Mouse (Mus musculus): ENCODE results near the gene Nlk.
"Not testable (repeated sequence)": the region's sequence is repeated elsewhere in the genome, so short reads cannot be mapped to it uniquely, and the experiment has no call there.

Gene Nlk

DNA sequence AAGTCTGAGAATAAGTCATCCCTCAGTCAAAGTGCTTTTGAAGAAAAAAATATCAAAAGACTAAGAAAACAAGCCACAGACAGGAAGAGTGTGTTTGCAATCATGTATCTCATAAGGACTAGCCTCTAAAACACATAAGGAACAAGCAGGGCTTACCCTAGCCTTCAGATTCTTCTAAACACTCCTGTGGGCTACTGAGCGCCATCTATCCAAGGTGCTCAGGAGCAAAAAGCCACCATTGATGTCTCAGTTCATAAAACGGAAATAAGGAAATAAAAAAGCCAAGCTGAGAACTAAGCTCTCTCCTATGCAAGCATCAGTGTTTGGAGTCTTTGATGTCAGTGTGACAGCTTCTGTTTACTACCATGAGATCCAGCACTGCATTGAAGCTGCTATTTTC, 18.4 kb downstream of the Nlk start:
- no peak for DNase-seq

GRCm38 (mm10) chr11:78668647-78669046, 28.5 kb downstream of the Nlk start:
- DNase-seq, result no peak

DNA sequence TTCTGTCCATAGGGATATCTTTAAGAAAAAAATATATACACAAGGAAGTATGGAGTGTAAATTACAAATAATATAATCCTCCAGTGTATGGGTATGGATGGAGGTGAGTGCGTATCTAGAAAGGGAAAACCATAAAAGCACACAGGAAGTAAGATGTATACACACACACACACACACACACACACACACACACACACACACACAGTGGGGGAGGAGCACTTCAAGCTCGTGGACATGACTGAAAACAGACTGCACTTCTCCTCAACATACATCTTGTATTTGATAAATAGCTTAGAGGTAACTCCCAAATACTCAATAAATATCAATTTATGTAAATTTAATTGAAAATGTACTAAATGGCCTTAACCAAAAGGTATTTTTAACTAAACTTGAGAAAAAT, 32.3 kb downstream of the Nlk start:
- DNase-seq, result no peak

- DNase-seq, result no peak
Observed at GRCm38 (mm10) chr11:78663916-78664315, 33.3 kb downstream of the Nlk start.

- no peak for DNase-seq
Observed at GRCm38 (mm10) chr11:78649143-78649542, 48.0 kb downstream of the Nlk start.

DNA sequence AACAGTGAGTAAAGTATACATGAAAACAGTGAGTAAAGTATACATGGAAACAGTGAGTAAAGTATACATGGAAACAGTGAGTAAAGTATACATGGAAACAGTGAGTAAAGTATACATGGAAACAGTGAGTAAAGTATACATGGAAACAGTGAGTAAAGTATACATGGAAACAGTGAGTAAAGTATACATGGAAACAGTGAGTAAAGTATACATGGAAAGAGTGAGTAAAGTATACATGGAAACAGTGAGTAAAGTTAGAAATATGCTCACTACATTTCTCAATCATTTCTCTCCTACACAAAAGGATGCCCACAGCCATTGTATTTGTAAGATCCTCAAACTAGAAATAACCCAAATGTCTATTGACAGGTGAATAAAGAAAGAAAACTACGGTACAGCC, 48.8 kb downstream of the Nlk start:
- DNase-seq, result not testable (repeated sequence)

- no peak for DNase-seq
Observed at GRCm38 (mm10) chr11:78643746-78644145, 53.4 kb downstream of the Nlk start.

DNA sequence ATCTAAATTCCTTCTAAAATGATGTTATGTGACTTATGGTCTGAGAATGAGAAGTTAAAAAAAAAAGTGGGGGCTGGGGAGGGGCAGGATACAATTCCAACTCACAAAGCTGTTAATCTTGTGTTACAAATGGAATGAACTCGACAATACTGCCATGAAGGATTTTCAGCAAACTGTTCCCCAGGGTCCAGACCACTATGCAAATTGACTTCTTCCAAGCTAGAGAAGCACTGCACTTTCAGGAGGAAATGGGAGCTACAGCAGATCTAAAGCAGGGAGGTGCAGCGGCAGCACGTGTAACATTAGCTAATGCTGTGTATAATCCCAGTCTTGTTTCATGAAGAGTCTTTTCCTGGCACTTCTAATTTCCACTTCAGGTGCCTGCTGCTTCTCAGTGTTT, 55.0 kb downstream of the Nlk start:
- no peak for DNase-seq

DNA sequence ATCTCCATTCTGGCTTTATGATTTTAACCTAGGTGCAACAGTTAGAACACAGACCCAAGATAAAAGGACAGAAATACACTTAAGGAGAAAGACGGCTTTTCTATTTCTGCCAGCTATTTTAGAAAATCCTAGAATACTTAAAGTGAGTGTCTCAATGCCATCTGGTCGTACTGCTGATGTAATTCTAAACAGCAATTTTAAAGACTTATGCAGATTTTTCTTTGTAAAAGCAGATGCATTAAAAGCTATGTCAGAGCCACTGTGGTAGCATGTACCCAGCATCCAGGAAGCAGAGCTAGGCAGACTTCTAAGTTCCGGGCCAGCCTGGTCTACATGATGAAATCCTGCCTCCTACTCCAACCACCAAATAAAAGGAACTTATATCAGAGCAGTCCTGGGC, 56.1 kb downstream of the Nlk start:
- DNase-seq, result no peak

DNA sequence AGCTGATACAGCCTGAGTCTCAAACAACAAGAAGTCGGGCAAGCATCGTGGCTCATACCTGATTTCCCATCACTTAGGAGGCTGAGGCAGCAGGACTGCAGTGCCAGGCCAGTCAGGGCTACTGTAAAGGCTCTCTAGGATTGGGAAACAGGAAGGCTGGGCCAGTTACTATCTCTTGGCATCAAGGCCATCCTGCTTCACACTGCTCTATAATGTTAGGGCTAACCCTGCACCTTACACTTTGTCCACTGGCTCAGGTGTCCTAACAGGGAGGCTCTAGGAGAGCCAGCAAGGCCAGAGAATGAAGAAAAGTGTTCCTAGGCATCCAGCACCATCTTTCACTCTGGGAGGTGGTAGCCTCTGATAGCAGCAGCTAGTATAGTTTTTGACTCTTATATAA, 64.4 kb downstream of the Nlk start:
- no peak for DNase-seq

- no peak for DNase-seq
Observed at GRCm38 (mm10) chr11:78628871-78629270, 68.3 kb downstream of the Nlk start.

DNA sequence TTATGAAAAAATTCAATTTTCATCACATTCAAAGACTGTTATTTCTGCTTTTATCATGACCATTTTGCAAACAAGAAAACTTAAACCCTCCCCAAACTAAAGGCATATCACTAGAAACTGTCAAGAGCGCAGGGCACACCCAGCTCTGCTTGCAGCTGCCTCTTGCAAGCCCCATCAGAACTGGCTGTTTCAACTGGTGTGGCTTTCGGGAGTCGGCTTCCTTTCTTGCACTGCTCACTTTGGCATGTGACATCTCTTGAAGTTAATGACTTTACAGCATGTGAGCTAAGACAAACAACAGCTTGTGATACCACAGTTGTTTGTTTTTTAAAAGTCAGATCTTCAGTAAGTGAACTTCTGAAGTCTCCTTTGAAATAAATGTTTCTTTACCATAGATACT, 72.8 kb downstream of the Nlk start:
- DNase-seq, result no peak

DNA sequence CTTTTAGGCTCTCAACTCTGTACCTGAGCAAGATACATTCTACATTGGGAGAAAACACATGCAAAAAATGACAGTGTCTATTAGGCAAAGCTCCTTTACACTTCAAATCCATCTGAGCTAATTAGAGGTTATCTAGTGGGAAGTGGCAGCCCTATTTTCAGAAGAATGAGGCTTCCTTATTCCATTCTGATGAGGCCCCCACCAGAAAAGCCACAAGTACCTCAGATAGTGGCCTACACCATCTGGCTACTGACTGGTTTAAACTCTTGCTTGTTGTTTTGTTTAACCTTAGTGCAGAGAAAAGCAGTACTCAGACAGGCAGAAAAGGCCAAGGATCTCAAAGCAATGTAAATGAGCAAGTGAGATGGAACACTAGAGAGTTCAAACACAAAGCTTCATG, 75.2 kb downstream of the Nlk start:
- DNase-seq, result no peak

GRCm38 (mm10) chr11:78620179-78620578, 77.0 kb downstream of the Nlk start:
- DNase-seq, result no peak

DNA sequence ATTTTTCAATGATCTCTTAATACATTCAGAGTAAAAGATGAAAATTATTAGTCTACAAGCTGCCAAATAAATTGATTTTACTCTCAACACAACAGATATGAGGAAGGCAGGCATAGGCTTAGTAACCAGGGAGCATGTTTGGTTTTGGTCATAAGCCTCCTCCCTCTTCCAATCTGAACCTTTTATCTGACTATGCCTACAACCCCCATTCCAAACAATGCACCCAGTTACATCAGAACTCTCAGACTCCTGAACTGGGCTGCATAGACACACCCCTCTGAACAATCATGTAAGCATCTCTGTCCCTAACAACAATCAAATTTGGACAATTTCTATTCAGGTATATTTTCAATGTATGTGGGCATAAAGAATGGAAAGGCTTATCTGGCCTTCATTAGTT, 85.9 kb downstream of the Nlk start:
- no peak for DNase-seq

- no peak for DNase-seq
Observed at GRCm38 (mm10) chr11:78609657-78610056, 87.5 kb downstream of the Nlk start.

DNA sequence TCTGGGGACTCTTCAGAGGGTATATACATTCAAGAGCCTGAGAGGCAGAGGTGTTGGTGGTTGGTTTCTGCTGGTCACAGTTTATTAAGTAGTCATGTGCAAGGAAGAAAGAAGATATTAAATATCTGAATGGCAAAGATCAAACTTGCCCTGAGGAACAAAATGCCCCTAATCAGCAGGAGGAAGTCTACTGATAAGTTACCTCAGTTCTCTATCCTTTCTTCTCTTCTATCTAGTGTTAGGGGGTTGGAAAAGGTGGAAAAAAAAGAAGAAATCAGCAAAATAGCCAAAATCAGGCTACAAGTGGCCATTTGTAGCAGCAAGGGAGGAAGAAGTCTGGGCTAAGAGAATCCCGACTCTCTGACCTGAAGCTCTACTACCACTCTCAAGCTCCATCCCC, 92.3 kb downstream of the Nlk start:
- no peak for DNase-seq

DNA sequence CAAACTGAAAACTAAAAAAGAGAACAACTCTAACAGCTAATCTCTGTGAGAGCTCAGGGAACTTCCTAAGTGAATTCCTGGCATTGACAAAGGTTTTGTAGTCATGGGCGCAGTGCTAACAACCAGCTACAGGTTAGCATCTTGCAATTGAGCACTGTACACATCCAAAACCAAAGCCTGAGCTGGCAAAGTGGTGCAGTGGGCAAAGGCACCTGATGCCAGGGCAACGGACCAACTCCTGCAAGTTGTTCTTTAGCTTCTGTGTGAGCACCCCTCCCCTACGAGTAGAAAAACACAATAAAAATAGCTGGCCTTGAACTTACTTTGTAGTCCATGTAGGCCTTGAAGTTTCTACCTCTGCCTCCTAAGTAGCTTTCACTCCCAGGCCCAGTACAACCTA, 94.4 kb downstream of the Nlk start:
- DNase-seq, result no peak

DNA sequence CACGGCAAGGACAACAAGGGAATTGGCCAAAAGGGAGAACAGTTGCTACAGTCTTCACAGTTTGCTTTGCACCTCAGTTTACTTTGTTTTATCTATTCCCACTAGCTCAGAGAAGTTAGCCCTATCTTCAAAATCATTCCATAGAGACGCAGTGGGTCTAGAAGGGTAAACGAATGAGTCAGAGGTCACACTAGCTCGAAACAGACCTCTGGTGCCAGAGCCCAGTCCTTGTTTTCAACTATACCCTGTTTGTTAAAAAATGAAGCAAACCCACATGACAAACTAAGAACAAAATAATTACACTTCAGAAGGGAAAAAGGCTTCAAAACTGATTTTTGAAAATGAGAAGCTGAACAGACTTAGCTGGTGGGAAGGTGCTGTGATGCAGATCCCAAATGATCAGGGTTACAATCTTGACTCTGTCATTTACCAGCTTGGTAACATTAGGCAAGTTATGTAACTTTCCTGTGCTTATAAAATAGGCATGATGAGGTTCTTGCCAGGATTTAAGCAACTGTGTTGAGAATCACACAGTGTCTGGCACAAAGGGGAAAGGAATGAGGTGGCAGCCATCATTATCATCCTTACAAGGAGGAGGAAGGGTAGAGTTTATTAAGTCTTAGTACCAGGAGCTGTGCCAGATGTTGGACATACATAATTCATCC, 96.1 kb downstream of the Nlk start:
- DNase-seq, result no peak

- no peak for DNase-seq
Observed at GRCm38 (mm10) chr11:78600496-78600895, 96.7 kb downstream of the Nlk start.

DNA sequence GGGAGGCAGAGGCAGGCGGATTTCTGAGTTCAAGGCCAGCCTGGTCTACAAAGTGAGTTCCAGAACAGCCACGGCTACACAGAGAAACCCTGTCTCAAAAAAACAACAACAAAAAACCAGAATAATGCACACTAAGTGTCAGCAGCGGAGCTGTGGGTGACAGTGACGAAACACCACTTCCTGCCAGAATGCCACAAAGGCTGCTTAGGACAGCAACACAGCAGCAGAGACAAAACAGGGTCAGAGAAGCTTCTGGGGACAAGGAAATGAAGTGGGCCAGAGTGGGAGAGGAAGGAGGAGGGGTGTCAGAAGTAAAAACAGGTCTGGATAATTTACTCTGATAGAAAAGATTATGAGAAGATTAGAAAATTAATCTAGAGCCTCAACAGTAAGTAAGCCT, 97.1 kb downstream of the Nlk start:
- no peak for DNase-seq

- DNase-seq, result no peak
Observed at GRCm38 (mm10) chr11:78598763-78599415, 98.3 kb downstream of the Nlk start.

- peak; percentile 67 for DNase-seq
Observed at GRCm38 (mm10) chr11:78596750-78597149, 100.4 kb downstream of the Nlk start.

GRCm38 (mm10) chr11:78595773-78596172, 101.4 kb downstream of the Nlk start:
- DNase-seq, result no peak
